Mouse (Mus musculus) MEL (cell line): ENCODE data around the gene Smc5. TPM values are rescaled to one million over a fixed set of nuclear protein-coding genes. Genes with fewer than 3 reads are reported as not detected.

Experiments
- DNase-seq: peaks from one replicate; pipeline ENCODE4 v3.0.0; 2011; ENCODE audit warnings: low read depth, low spot score
- H3K27ac ChIP-seq: 2 replicates; pipeline ENCODE4 v1.5.1; 2012; ENCODE audit warnings: low read depth, mild to moderate bottlenecking, control low read depth, low read length, moderate library complexity; ENCODE audit not compliant: control insufficient read depth
- H3K27me3 ChIP-seq, 2 experiments: fragments of 150-350 bp in 1 of 2; sonication (generic) in 1 of 2; 2 replicates each; pipeline ENCODE4 v1.6.1; 2012; ENCODE audit warnings: low read length in 2 of 2, mild to moderate bottlenecking in 2 of 2, improper control_type of control experiment in 1 of 2, moderate library complexity in 1 of 2; ENCODE audit not compliant: insufficient read depth in 2 of 2, control insufficient read depth in 1 of 2
- H3K36me3 ChIP-seq, 2 experiments: 2 replicates each; pipeline ENCODE4 v1.6.1; 2012 to 2014; ENCODE audit warnings: low read length in 2 of 2, improper control_type of control experiment in 1 of 2, inconsistent platforms in 1 of 2, mild to moderate bottlenecking in 1 of 2; ENCODE audit not compliant: insufficient read depth in 2 of 2, control insufficient read depth in 1 of 2
- H3K4me1 ChIP-seq, 2 experiments: fragments of 150-350 bp in 1 of 2; sonication (generic) in 1 of 2; 2 replicates each; pipeline ENCODE4 v1.6.1; 2012; ENCODE audit warnings: low read length in 2 of 2, improper control_type of control experiment in 1 of 2, mild to moderate bottlenecking in 1 of 2; ENCODE audit not compliant: insufficient read depth in 2 of 2, control insufficient read depth in 1 of 2
- H3K4me3 ChIP-seq, 2 experiments: fragments of 150-350 bp in 1 of 2; sonication (generic) in 1 of 2; 2 replicates each; pipeline ENCODE4 v1.5.1; 2012; ENCODE audit warnings: low read depth in 2 of 2, low read length in 2 of 2, mild to moderate bottlenecking in 2 of 2, moderate library complexity in 2 of 2, control low read depth in 1 of 2, improper control_type of control experiment in 1 of 2; ENCODE audit not compliant: control insufficient read depth in 1 of 2, insufficient read depth in 1 of 2
- H3K79me2 ChIP-seq: 2 replicates; pipeline ENCODE4 v1.6.1; 2012; ENCODE audit warnings: mild to moderate bottlenecking, low read length, moderate library complexity; ENCODE audit not compliant: control insufficient read depth, poor library complexity, insufficient read depth
- H3K9ac ChIP-seq: 2 replicates; pipeline ENCODE4 v1.6.1; 2012; ENCODE audit warnings: low read depth, mild to moderate bottlenecking, control low read depth, low read length, moderate library complexity; ENCODE audit not compliant: control insufficient read depth, poor library complexity, severe bottlenecking
- H3K9me3 ChIP-seq: fragments of 150-350 bp; sonication (generic); replicated peaks from 2 replicates; pipeline ENCODE4 v1.6.1; 2012; ENCODE audit warnings: mild to moderate bottlenecking, low read length, improper control_type of control experiment, moderate library complexity; ENCODE audit not compliant: insufficient read depth
- BHLHE40 ChIP-seq: IDR thresholded peaks from 2 replicates; pipeline ENCODE4 v1.6.1; 2012; ENCODE audit warnings: low read depth, mild to moderate bottlenecking, inconsistent platforms, low read length, improper control_type of control experiment, borderline replicate concordance
- CHD2 ChIP-seq: IDR thresholded peaks from 2 replicates; pipeline ENCODE4 v1.6.1; 2011; ENCODE audit warnings: low read length, improper control_type of control experiment
- CTCF ChIP-seq, 3 experiments: IDR thresholded peaks in 2 of 3; conservative IDR thresholded peaks in 1 of 3; 2 replicates each; pipeline ENCODE4 v1.5.1; 2011 to 2012; ENCODE audit warnings: low read length in 3 of 3, low read depth in 2 of 3, mild to moderate bottlenecking in 2 of 3, improper control_type of control experiment in 1 of 3, inconsistent platforms in 1 of 3, mixed read lengths in 1 of 3, moderate library complexity in 1 of 3; ENCODE audit not compliant: control insufficient read depth in 1 of 3, insufficient read depth in 1 of 3, poor library complexity in 1 of 3, severe bottlenecking in 1 of 3
- ELF1 ChIP-seq: IDR thresholded peaks from 2 replicates; pipeline ENCODE4 v1.6.1; 2014; ENCODE audit warnings: low read depth, mild to moderate bottlenecking, inconsistent platforms, low read length, improper control_type of control experiment, moderate library complexity
- GABPA ChIP-seq: IDR thresholded peaks from 2 replicates; pipeline ENCODE4 v1.6.1; 2012; ENCODE audit warnings: low read depth, mild to moderate bottlenecking, inconsistent platforms, low read length, improper control_type of control experiment, moderate library complexity
- GATA1 ChIP-seq: IDR thresholded peaks from 2 replicates; pipeline ENCODE4 v1.6.1; 2011; ENCODE audit warnings: low read depth, low read length, improper control_type of control experiment
- MAFK ChIP-seq: IDR thresholded peaks from 2 replicates; pipeline ENCODE4 v1.6.1; 2011; ENCODE audit warnings: low read depth, mild to moderate bottlenecking, low read length, improper control_type of control experiment, borderline replicate concordance
- MAZ ChIP-seq: IDR thresholded peaks from 2 replicates; pipeline ENCODE4 v1.6.1; 2012; ENCODE audit warnings: low read depth, mild to moderate bottlenecking, inconsistent platforms, low read length, improper control_type of control experiment
- MEF2A ChIP-seq: IDR thresholded peaks from 2 replicates; pipeline ENCODE4 v1.6.1; 2014; ENCODE audit warnings: low read depth, mild to moderate bottlenecking, inconsistent platforms, low read length, improper control_type of control experiment; ENCODE audit not compliant: poor library complexity, insufficient replicate concordance, severe bottlenecking; ENCODE audit errors: extremely low read depth
- MYB ChIP-seq: IDR thresholded peaks from 2 replicates; pipeline ENCODE4 v1.6.1; 2011; ENCODE audit warnings: mild to moderate bottlenecking, low read depth, low read length, improper control_type of control experiment
- MYC ChIP-seq: IDR thresholded peaks from 2 replicates; pipeline ENCODE4 v1.6.1; 2011; ENCODE audit warnings: low read depth, mild to moderate bottlenecking, low read length, improper control_type of control experiment, moderate library complexity
- NRF1 ChIP-seq: IDR thresholded peaks from 2 replicates; pipeline ENCODE4 v1.6.1; 2014; ENCODE audit warnings: low read depth, mild to moderate bottlenecking, inconsistent platforms, low read length, improper control_type of control experiment, moderate library complexity; ENCODE audit not compliant: poor library complexity, insufficient read depth, severe bottlenecking
- POLR2A ChIP-seq, 2 experiments: IDR thresholded peaks; 2 replicates each; pipeline ENCODE4 v1.6.1; 2011 to 2012; ENCODE audit warnings: low read length in 2 of 2, mild to moderate bottlenecking in 2 of 2, control low read depth in 1 of 2, improper control_type of control experiment in 1 of 2, low read depth in 1 of 2, moderate library complexity in 1 of 2; ENCODE audit not compliant: control insufficient read depth in 1 of 2, insufficient read depth in 1 of 2, poor library complexity in 1 of 2
- POLR2AphosphoS2 ChIP-seq: IDR thresholded peaks from 2 replicates; pipeline ENCODE4 v1.6.1; 2011; ENCODE audit warnings: low read length, improper control_type of control experiment
- POLR2AphosphoS5 ChIP-seq: IDR thresholded peaks from 2 replicates; pipeline ENCODE4 v1.6.1; 2012; ENCODE audit warnings: low read depth, borderline replicate concordance, mild to moderate bottlenecking, inconsistent platforms, low read length, moderate library complexity, mixed read lengths
- RAD21 ChIP-seq: IDR thresholded peaks from 2 replicates; pipeline ENCODE4 v1.6.1; 2011; ENCODE audit warnings: mild to moderate bottlenecking, low read depth, low read length, improper control_type of control experiment
- RCOR1 ChIP-seq: IDR thresholded peaks from 2 replicates; pipeline ENCODE4 v1.6.1; 2012; ENCODE audit warnings: low read depth, mild to moderate bottlenecking, inconsistent platforms, low read length, improper control_type of control experiment
- SIN3A ChIP-seq: IDR thresholded peaks from 2 replicates; pipeline ENCODE4 v1.6.1; 2012; ENCODE audit warnings: low read length, improper control_type of control experiment, inconsistent platforms
- USF2 ChIP-seq, 2 experiments: IDR thresholded peaks; 2 replicates each; pipeline ENCODE4 v1.6.1; 2011 to 2012; ENCODE audit warnings: improper control_type of control experiment in 2 of 2, low read length in 2 of 2, borderline replicate concordance in 1 of 2, inconsistent platforms in 1 of 2, low read depth in 1 of 2, mild to moderate bottlenecking in 1 of 2; ENCODE audit not compliant: insufficient read depth in 1 of 2
- ZC3H11A ChIP-seq: IDR thresholded peaks from 2 replicates; pipeline ENCODE4 v1.6.1; 2012; ENCODE audit warnings: low read depth, mild to moderate bottlenecking, inconsistent platforms, low read length, improper control_type of control experiment
- ZKSCAN1 ChIP-seq: IDR thresholded peaks from 2 replicates; pipeline ENCODE4 v1.6.1; 2012; ENCODE audit warnings: low read depth, mild to moderate bottlenecking, inconsistent platforms, low read length, improper control_type of control experiment, moderate library complexity
- ZMIZ1 ChIP-seq: IDR thresholded peaks from 2 replicates; pipeline ENCODE4 v1.6.1; 2012; ENCODE audit warnings: low read depth, mild to moderate bottlenecking, inconsistent platforms, low read length, improper control_type of control experiment, moderate library complexity
- polyA plus RNA-seq, 2 experiments: library from polyadenylated mRNA; stranded (reverse) in 1 of 2; unstranded in 1 of 2; fragments of >175 nt in 1 of 2; fragments of >200 nt in 1 of 2; gene quantifications; 2 replicates each; pipeline versions ENCODE4 v1.2.1 to v1.2.4; 2012; ENCODE audit warnings: low replicate concordance in 2 of 2, low read depth in 1 of 2; ENCODE audit not compliant: insufficient read length in 2 of 2, insufficient read depth in 1 of 2, missing spikeins in 1 of 2
- total RNA-seq: library from RNA; depleted of rRNA; stranded (reverse); fragments of 300-350 nt; gene quantifications from 2 replicates; pipeline ENCODE4 v1.2.3, GENCODE M21; 2012

The Smc5 gene
- total and polyA plus RNA-seq, 3 experiments, result 29.9 to 77.3 (median 36.8) TPM

DNA sequence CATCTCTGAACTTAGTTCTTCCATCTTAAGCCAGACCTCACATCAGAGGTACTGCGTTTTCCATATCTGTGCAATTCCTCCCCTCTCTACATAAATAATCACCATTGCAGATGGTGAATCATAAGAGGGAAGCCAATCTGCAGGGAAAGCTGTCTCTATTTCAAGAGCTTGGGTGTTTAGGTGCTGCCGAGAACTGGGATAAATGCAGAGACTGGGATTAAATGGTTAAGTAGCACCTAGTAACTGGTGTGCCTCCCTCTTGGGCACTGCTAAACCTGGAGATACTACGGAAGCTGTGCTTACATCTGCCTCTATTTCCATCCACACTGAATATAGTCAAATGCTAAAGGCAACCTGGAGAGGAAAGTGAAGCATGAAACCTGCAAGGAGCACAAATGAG, 26.3 kb upstream of the Smc5 start:
- DNase-seq, result no peak
- Histone ChIP-seq H3K27me3 (no peaks in the 10 kb centered on the region), H3K79me2 (no peaks in the 10 kb centered on the region), H3K9me3 (no peaks in the 10 kb centered on the region), H3K4me3 (no peak overlapping the region), H3K27ac (no peak overlapping the region), H3K9ac (no peak overlapping the region), H3K36me3 (no peaks in the 10 kb centered on the region), H3K4me1 (no peaks in the 10 kb centered on the region)
- no peak for TF ChIP-seq RAD21
- TF ChIP-seq GATA1, result no peak
- TF ChIP-seq MYB, result no peak
- no peak for TF ChIP-seq ZKSCAN1
- no peak for TF ChIP-seq ZC3H11A
- TF ChIP-seq NRF1, result no peak

DNA sequence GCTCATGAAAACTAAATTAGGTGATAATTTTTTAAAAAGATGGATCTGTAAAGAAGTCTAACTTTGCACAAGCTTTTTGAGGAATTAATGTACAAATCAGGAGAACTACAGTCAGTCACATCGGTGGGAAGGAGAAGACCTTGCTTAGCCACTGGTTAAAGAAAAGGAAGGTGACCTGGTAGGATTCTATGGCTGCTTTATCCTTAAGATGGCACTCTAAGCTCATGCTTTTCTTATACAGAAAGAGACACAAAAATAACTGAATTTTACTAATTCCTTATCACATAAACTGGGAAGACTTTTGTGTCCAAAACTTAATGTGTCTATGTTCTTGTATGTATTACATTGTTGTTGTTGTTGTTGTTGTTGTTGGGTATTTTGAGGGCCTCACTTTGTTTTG, 25.2 kb upstream of the Smc5 start:
- H3K9me3 ChIP-seq, result no peaks in the 10 kb centered on the region
- no peak overlapping the region for H3K9ac ChIP-seq
- H3K4me1 ChIP-seq, result no peaks in the 10 kb centered on the region
- H3K27me3 ChIP-seq, result no peaks in the 10 kb centered on the region
- DNase-seq, result no peak
- H3K79me2 ChIP-seq, result no peaks in the 10 kb centered on the region
- TF ChIP-seq POLR2A (IDR thresholded peaks at IDR 0.05; ENCODE audit: control insufficient read depth in 1 of 2, insufficient read depth in 1 of 2, low read depth in 1 of 2, low read length in 2 of 2, poor library complexity in 1 of 2), result no peak
- TF ChIP-seq USF2 (IDR thresholded peaks at IDR 0.05; ENCODE audit: borderline replicate concordance in 1 of 2, insufficient read depth in 1 of 2, low read depth in 1 of 2, low read length in 2 of 2), result no peak
- no peak for TF ChIP-seq MEF2A
- TF ChIP-seq RCOR1, result no peak
- TF ChIP-seq MYC, result no peak
- no peak for TF ChIP-seq CHD2
- no peak for TF ChIP-seq GATA1
- TF ChIP-seq MYB, result no peak
- no peak for TF ChIP-seq POLR2AphosphoS2
- no peak for TF ChIP-seq ELF1
- no peak for TF ChIP-seq CTCF (IDR thresholded peaks at IDR 0.05 in 2 of 3, conservative IDR thresholded peaks at IDR 0.05 in 1 of 3; ENCODE audit: control insufficient read depth in 1 of 3, insufficient read depth in 1 of 3, low read depth in 2 of 3, low read length in 3 of 3, poor library complexity in 1 of 3, severe bottlenecking in 1 of 3)
- no peak for TF ChIP-seq BHLHE40
- TF ChIP-seq GABPA, result no peak
- no peak for TF ChIP-seq ZMIZ1
- TF ChIP-seq MAZ, result no peak
- TF ChIP-seq SIN3A, result no peak
- no peak for TF ChIP-seq POLR2AphosphoS5
- TF ChIP-seq MAFK, result no peak
- no peak overlapping the region for H3K27ac ChIP-seq
- H3K4me3 ChIP-seq, result no peak overlapping the region
- H3K36me3 ChIP-seq, result no peaks in the 10 kb centered on the region
